In genomic region chr8:114460600-114460999, GRCm38 (mm10) we compare ENCODE assay signal across 12 mouse cellular contexts. TPM values are rescaled to one million over a fixed set of nuclear protein-coding genes. Genes with fewer than 3 reads are reported as not detected.
DNase-seq lines count a peak whose midpoint lies in the region; ATAC-seq and TF ChIP-seq lines count a peak whose summit lies in the region.
"Had no signal": no experiment of that assay in that cellular context is flagged by ENCODE, and none has a peak within 500 bp of the region (broad histone marks: within the 10 kb centered on the region; RNA-seq: fewer than 3 reads in every experiment).

No protein-coding gene starts in this region.

- TF ChIP-seq POLR2A in CH12.LX (IDR thresholded peaks at IDR 0.05; ENCODE audit: low read depth, low read length) = no peak

- H3K4me1 ChIP-seq in intestine, postnatal 0 days (replicated peaks; ENCODE audit: control insufficient read depth, insufficient read depth, low read length) = no peaks in the 10 kb centered on the region
- H3K4me1 ChIP-seq in intestine, embryonic 16.5 days (ENCODE audit: control insufficient read depth, insufficient read depth, low read length) = 0 out of 2 replicates have a peak, but pooled peaks cover 2% of the 10 kb centered on the region
- no peaks in the 10 kb centered on the region; a peak in 1 of 4 replicates for H3K4me1 ChIP-seq in CH12.LX (ENCODE audit: control insufficient read depth in 1 of 2, insufficient read depth in 2 of 2)
- H3K4me1 ChIP-seq in embryonic facial prominence, embryonic 13.5 days = peaks cover 17% of the 10 kb centered on the region

- H3K9ac ChIP-seq in intestine, postnatal 0 days (ENCODE audit: low read depth, low read length) = no peak overlapping the region
- H3K9ac ChIP-seq in intestine, embryonic 16.5 days (ENCODE audit: low read depth, low read length) = no peak overlapping the region
- no peak overlapping the region for H3K9ac ChIP-seq in CH12.LX (ENCODE audit: insufficient read depth, low read depth)
- no peak overlapping the region for H3K9ac ChIP-seq in embryonic facial prominence, embryonic 13.5 days

- dilution Hi-C loops in CH12.LX (cut with MboI; ENCODE audit: extremely low pct_ligation_motif_present, extremely low pct_unique_long_range_greater_than_20kb, low sequenced_read_pairs) = no loop called here

- WGBS in intestine, postnatal 0 days = 76% methylated on average over 5 of the region's 5 CpGs
- WGBS in intestine, embryonic 16.5 days = 77% methylated on average over 5 of the region's 5 CpGs
- 74% methylated on average over 5 of the region's 5 CpGs for WGBS in embryonic facial prominence, embryonic 13.5 days

- no peaks in the 10 kb centered on the region for H3K9me3 ChIP-seq in intestine, postnatal 0 days (ENCODE audit: control insufficient read depth)
- no peaks in the 10 kb centered on the region for H3K9me3 ChIP-seq in intestine, embryonic 16.5 days (ENCODE audit: control insufficient read depth, low read length)
- H3K9me3 ChIP-seq in CH12.LX (replicated peaks; ENCODE audit: low read length) = no peaks in the 10 kb centered on the region
- no peaks in the 10 kb centered on the region for H3K9me3 ChIP-seq in embryonic facial prominence, embryonic 13.5 days
- H3K9me3 ChIP-seq: forebrain, embryonic 10.5 days had no signal

- intact Hi-C loops in heart, postnatal 10 days (cut with DNase I) = no loop called here

- DNase-seq in CH12.LX (ENCODE audit: extremely low read depth) = peak; percentile 63
- DNase-seq in naive thymus-derived CD4-positive, alpha-beta T cell, adult 2 months (ENCODE audit: low read depth) = peak; percentile 53
- DNase-seq in heart, postnatal 10 days = no peak
- no peak for DNase-seq in left cerebral cortex, adult 9 months (ENCODE audit: low spot score in 2 of 2)
- no peak for DNase-seq in adrenal gland, adult 8-10 months
- DNase-seq: cerebellum, adult 9-10 months had no signal

- no peak overlapping the region for H3K4me2 ChIP-seq in intestine, postnatal 0 days (replicated peaks; ENCODE audit: low read depth)
- no peak overlapping the region for H3K4me2 ChIP-seq in intestine, embryonic 16.5 days (ENCODE audit: low read depth, low read length)
- no peak overlapping the region for H3K4me2 ChIP-seq in CH12.LX (ENCODE audit: insufficient read depth, low read depth, poor library complexity, severe bottlenecking)
- no peak overlapping the region for H3K4me2 ChIP-seq in embryonic facial prominence, embryonic 13.5 days

- no peak overlapping the region for H3K27ac ChIP-seq in intestine, postnatal 0 days (ENCODE audit: low read depth, low read length)
- H3K27ac ChIP-seq in intestine, embryonic 16.5 days (ENCODE audit: low read length) = no peak overlapping the region
- H3K27ac ChIP-seq in CH12.LX (ENCODE audit: insufficient read depth, low read depth) = no peak overlapping the region
- H3K27ac ChIP-seq in embryonic facial prominence, embryonic 13.5 days = no peak overlapping the region
- H3K27ac ChIP-seq: forebrain, embryonic 10.5 days; macrophage had no signal

- in situ Hi-C loops in CH12.LX (cut with MboI; ENCODE audit: low pct_ligation_motif_present, low pct_unique_long_range_greater_than_20kb, low sequenced_read_pairs) = loop anchor here (25.0 kb wide), 1 partner anchor 1977 kb away; no protein-coding TSS in a partner anchor

- ATAC-seq in intestine, postnatal 0 days = no peak
- ATAC-seq in intestine, embryonic 16.5 days = no peak
- ATAC-seq in embryonic facial prominence, embryonic 13.5 days (ENCODE audit: insufficient number of reproducible peaks, insufficient read depth, low FRiP score, low TSS enrichment, low read depth) = 0 out of 2 replicates have a peak, but pooled peaks have one; percentile 26

- no peak for TF ChIP-seq EP300 in CH12.LX (IDR thresholded peaks at IDR 0.05; ENCODE audit: low read length)

- H3K4me3 ChIP-seq in intestine, postnatal 0 days (ENCODE audit: low read depth, low read length) = no peak overlapping the region
- no peak overlapping the region for H3K4me3 ChIP-seq in intestine, embryonic 16.5 days (ENCODE audit: low read length)
- H3K4me3 ChIP-seq in CH12.LX (replicated peaks in 1 of 3; ENCODE audit: low read depth in 2 of 3, low read length in 2 of 3, poor library complexity in 1 of 3) = no peak overlapping the region
- H3K4me3 ChIP-seq in embryonic facial prominence, embryonic 13.5 days = no peak overlapping the region
- H3K4me3 ChIP-seq: forebrain, embryonic 10.5 days had no signal

- H3K79me2 ChIP-seq in CH12.LX (replicated peaks; ENCODE audit: control insufficient read depth, extremely low read depth, insufficient read depth, poor library complexity, severe bottlenecking) = no peaks in the 10 kb centered on the region

- no peak for TF ChIP-seq RAD21 in CH12.LX (IDR thresholded peaks at IDR 0.05; ENCODE audit: low read depth, low read length)

- peak; percentile 56 for TF ChIP-seq CTCF in intestine, postnatal 0 days (IDR thresholded peaks at IDR 0.05; ENCODE audit: low read depth)
- TF ChIP-seq CTCF in CH12.LX (conservative IDR thresholded peaks at IDR 0.05 in 1 of 2, IDR thresholded peaks at IDR 0.05 in 1 of 2; ENCODE audit: low read depth in 2 of 2, low read length in 2 of 2) = peak; percentile 7 to 56; a peak in 2 of 4 replicates

- H3K36me3 ChIP-seq in intestine, postnatal 0 days (ENCODE audit: control insufficient read depth, insufficient read depth) = no peaks in the 10 kb centered on the region
- no peaks in the 10 kb centered on the region for H3K36me3 ChIP-seq in intestine, embryonic 16.5 days (ENCODE audit: control insufficient read depth, insufficient read depth, low read length)
- peaks cover 8 to 71% of the 10 kb centered on the region in 2 experiments for H3K36me3 ChIP-seq in CH12.LX (replicated peaks in 1 of 2; ENCODE audit: control insufficient read depth in 1 of 2, insufficient read depth in 1 of 2, low read length in 1 of 2)
- no peaks in the 10 kb centered on the region for H3K36me3 ChIP-seq in embryonic facial prominence, embryonic 13.5 days
- H3K36me3 ChIP-seq: forebrain, embryonic 10.5 days had no signal

- no peaks in the 10 kb centered on the region for H3K27me3 ChIP-seq in intestine, postnatal 0 days (replicated peaks; ENCODE audit: control insufficient read depth, insufficient read depth, low read length)
- no peaks in the 10 kb centered on the region for H3K27me3 ChIP-seq in intestine, embryonic 16.5 days (replicated peaks; ENCODE audit: control insufficient read depth, insufficient read depth, low read length)
- no peaks in the 10 kb centered on the region for H3K27me3 ChIP-seq in CH12.LX (replicated peaks)
- no peaks in the 10 kb centered on the region for H3K27me3 ChIP-seq in embryonic facial prominence, embryonic 13.5 days

TF ChIP-seq in CH12.LX, 34 proteins besides CTCF, POLR2A, EP300 and RAD21:
- no peak for TF ChIP-seq MYC (IDR thresholded peaks at IDR 0.05; ENCODE audit: low read depth, low read length)
- peak; percentile 43 for TF ChIP-seq BHLHE40 (IDR thresholded peaks at IDR 0.05; ENCODE audit: low read depth, low read length)
- peak; percentile 72 for TF ChIP-seq USF2 (conservative IDR thresholded peaks at IDR 0.05; ENCODE audit: low read depth, low read length)
- no peak for TF ChIP-seq TBP (conservative IDR thresholded peaks at IDR 0.05; ENCODE audit: low read depth, low read length)
- TF ChIP-seq USF1 (IDR thresholded peaks at IDR 0.05; ENCODE audit: low read depth, low read length) = peak; percentile 68
TF ChIP-seq in CH12.LX: peak in this region for 3.

RNA-seq across cellular contexts. Expression of gene Wwox, which starts 21.1 kb away (rescaled TPM):
- polyA plus RNA-seq in intestine, postnatal 0 days (2015; fragmentation: Nextera tagmentation; extraction: Ambion mirVana) = 7.1 and 9.3 TPM in 2 replicates
- 10.9 and 12.8 TPM in 2 replicates for polyA plus RNA-seq in intestine, embryonic 16.5 days (2015; fragmentation: Nextera tagmentation; extraction: Ambion mirVana)
- total RNA-seq in CH12.LX (2012; rRNA removed) = 7.3 and 9.1 TPM in 2 replicates
- 7.8 and 9.3 TPM in 2 replicates for total RNA-seq in CH12.LX (2014; rRNA removed)
- polyA plus RNA-seq in CH12.LX (2012; ENCODE audit: insufficient read length, low read depth) = 11.5 and 12.6 TPM in 2 replicates
- 11.5 and 13.9 TPM in 2 replicates for polyA plus RNA-seq in embryonic facial prominence, embryonic 13.5 days (2015; fragmentation: Nextera tagmentation; extraction: Ambion mirVana)
- total RNA-seq in heart, postnatal 10 days (2021) = 1 to 10 TPM; 7.4 to 8.1 TPM
- total RNA-seq in adrenal gland, adult 8-10 months (2022) = 10 to 100 TPM; 26.4 to 56.6 (median 35.7) TPM

RNA-seq across cellular contexts. Expression of gene Clec3a, which starts 42.7 kb away (rescaled TPM):
- polyA plus RNA-seq in intestine, postnatal 0 days (2015; fragmentation: Nextera tagmentation; extraction: Ambion mirVana) = not detected in 2 replicates
- polyA plus RNA-seq in intestine, embryonic 16.5 days (2015; fragmentation: Nextera tagmentation; extraction: Ambion mirVana) = not detected in 2 replicates
- not detected in 2 replicates for total RNA-seq in CH12.LX (2012; rRNA removed)
- total RNA-seq in CH12.LX (2014; rRNA removed) = not detected in 2 replicates
- not detected in 2 replicates for polyA plus RNA-seq in CH12.LX (2012; ENCODE audit: insufficient read length, low read depth)
- not detected in 2 replicates for polyA plus RNA-seq in embryonic facial prominence, embryonic 13.5 days (2015; fragmentation: Nextera tagmentation; extraction: Ambion mirVana)
- total RNA-seq in heart, postnatal 10 days (2021) = not detected
- total RNA-seq in adrenal gland, adult 8-10 months (2022) = not detected
- polyA plus RNA-seq: forebrain, embryonic 10.5 days; heart, embryonic 14.5 days; macrophage had no signal

Comparison
In these comparisons a context has a peak if more than half of its experiments do, and no peak if none do; other contexts are left out.
1. DNase-seq: peak in CH12.LX (single experiment) and naive thymus-derived CD4-positive, alpha-beta T cell, adult 2 months (single experiment); none in heart, postnatal 10 days (0 of 2), left cerebral cortex, adult 9 months (0 of 2) and adrenal gland, adult 8-10 months (single experiment).